Mouse (Mus musculus) forebrain, embryonic 11.5 days (tissue): ENCODE data around the gene Aif1. TPM values are rescaled to one million over a fixed set of nuclear protein-coding genes. Genes with fewer than 3 reads are reported as not detected.

Source experiments
- ATAC-seq: fragments of 200-750 bp; cut with Nextera tagmentation; replicated peaks from 2 replicates; pipeline ENCODE4 v1.8.0; 2017; ENCODE audit warnings: moderate TSS enrichment; ENCODE audit not compliant: low FRiP score
- DNase-seq: peaks from one replicate; pipeline ENCODE4 v3.0.0-alpha.2; 2017; ENCODE audit warnings: low spot score
- H3K27ac ChIP-seq: fragments of 300-500 bp; sonication (generic); 2 replicates; pipeline ENCODE4 v1.5.1; 2014; ENCODE audit warnings: low read depth, low read length
- H3K27me3 ChIP-seq: fragments of 300-500 bp; sonication (generic); 2 replicates; pipeline ENCODE4 v1.6.1; 2014; ENCODE audit warnings: mild to moderate bottlenecking, low read length, mixed read lengths; ENCODE audit not compliant: control insufficient read depth, insufficient read depth
- H3K36me3 ChIP-seq: fragments of 300-500 bp; sonication (generic); 2 replicates; pipeline ENCODE4 v1.6.1; 2014; ENCODE audit warnings: mild to moderate bottlenecking, low read length, moderate library complexity, mixed read lengths; ENCODE audit not compliant: control insufficient read depth, insufficient read depth
- H3K4me1 ChIP-seq: fragments of 300-500 bp; sonication (generic); replicated peaks from 2 replicates; pipeline ENCODE4 v1.6.1; 2014; ENCODE audit warnings: low read length, mixed read lengths; ENCODE audit not compliant: control insufficient read depth, insufficient read depth
- H3K4me2 ChIP-seq: fragments of 300-500 bp; sonication (generic); 2 replicates; pipeline ENCODE4 v1.6.1; 2014; ENCODE audit warnings: low read depth, mild to moderate bottlenecking, low read length, moderate library complexity, mixed read lengths; ENCODE audit not compliant: severe bottlenecking
- H3K4me3 ChIP-seq: fragments of 300-500 bp; sonication (generic); 2 replicates; pipeline ENCODE4 v1.5.1; 2014; ENCODE audit warnings: low read depth, low read length
- H3K9ac ChIP-seq: fragments of 300-500 bp; sonication (generic); 2 replicates; pipeline ENCODE4 v1.6.1; 2014; ENCODE audit warnings: low read length
- H3K9me3 ChIP-seq: fragments of 300-500 bp; sonication (generic); 2 replicates; pipeline ENCODE4 v1.6.1; 2016; ENCODE audit warnings: low read length, mixed read lengths; ENCODE audit not compliant: control insufficient read depth
- WGBS: fragments of 180-500 bp; shearing (Covaris S2); extraction: QIAGEN DNeasy Blood & Tissue Kit; methylation state at CpG from one replicate; pipeline ENCODE4 v1.1.7; 2014; 5-methylcytosine and 5-hydroxymethylcytosine counted together
- polyA plus RNA-seq: library from polyadenylated mRNA; unstranded; fragments of >200 nt; fragmentation: Nextera tagmentation; extraction: Ambion mirVana; gene quantifications from 2 replicates; pipeline ENCODE4 v1.2.1, GENCODE M21; 2014

Gene Aif1
- polyA plus RNA-seq, 1 experiment from 2014 or later = 3.5 TPM

DNA sequence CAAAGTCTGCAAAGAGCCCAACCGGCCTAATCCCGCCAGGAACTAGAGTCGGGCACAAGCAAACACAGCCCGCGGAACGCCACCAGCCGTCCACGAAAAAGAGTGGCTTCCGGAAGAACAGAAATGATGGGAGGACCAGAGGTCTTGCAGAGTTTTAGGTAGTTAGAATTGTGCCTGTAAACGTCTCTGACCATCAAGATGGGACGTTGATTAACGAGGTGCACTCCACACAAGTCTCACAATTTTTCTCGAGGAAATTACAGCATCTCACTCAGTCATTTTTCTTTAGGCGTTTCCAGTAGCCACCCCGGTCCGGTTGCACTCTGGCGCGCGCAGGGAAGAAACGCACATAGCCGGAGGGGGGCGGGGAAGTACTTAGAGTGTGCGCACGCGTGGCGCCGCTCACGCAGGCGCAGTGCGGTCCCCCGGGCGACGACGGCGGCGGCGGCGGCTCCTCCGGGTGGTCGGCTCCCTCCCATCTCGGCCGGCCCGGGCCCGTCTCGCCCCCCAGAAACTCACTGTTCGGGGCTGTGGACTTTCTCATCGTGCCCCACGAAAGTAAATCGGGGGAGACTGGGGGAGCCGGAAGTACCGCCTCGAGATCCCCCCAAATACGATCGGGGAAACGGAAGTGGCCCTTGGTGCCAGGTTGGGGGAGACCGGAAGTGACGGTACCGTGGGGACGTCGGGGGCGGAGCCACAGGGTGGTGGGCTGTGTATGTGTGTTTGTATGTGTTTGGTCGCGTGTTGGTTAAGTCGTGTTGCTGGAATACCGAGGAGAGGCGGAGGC, 40.9 kb downstream of the Aif1 start, which contains the start of gene Bag6:
Gene Bag6, plus strand, starts transcription at position 378 of the 790 bp plus-strand sequence.
- Histone ChIP-seq H3K9ac (peak within 1 kb of the TSS; percentile 77), H3K4me1 (peaks cover 3% of the 10 kb centered on the region), H3K27me3 (no peaks in the 10 kb centered on the region), H3K36me3 (peaks cover 11% of the 10 kb centered on the region; the same call in 1 of the 2 replicates), H3K4me2 (peak within 1 kb of the TSS; percentile 71), H3K27ac (peak within 1 kb of the TSS; percentile 92), H3K9me3 (no peaks in the 10 kb centered on the region), H3K4me3 (peak within 1 kb of the TSS; percentile 82)
- ATAC-seq = peak; percentile 93
- WGBS = under 1% methylated on average over 66 of the region's 66 CpGs
- DNase-seq = peak; percentile 97

DNA sequence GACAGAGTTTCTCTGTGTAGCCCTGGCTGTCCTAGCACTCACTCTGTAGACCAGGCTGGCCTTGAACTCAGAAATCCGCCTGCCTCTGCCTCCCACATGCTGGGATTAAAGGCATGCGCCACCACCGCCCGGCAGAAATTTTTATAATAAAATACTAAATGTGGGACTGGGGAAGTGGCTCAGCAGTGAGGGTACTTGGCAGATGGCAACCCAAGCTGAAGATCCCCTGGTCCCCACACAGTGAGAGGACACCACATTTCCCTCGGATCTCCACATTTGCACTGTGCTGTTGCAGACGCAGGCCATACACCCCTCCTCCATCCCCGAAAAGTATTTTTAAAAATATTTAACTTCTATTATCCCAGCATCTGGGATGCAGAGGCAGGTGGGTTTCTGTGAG, 42.4 kb downstream of the Aif1 start:
- no peaks in the 10 kb centered on the region for H3K9me3 ChIP-seq
- peaks cover 3% of the 10 kb centered on the region for H3K4me1 ChIP-seq
- WGBS = 96% methylated on average over 7 of the region's 7 CpGs
- DNase-seq (no peak), ATAC-seq (no peak)
- H3K4me3 ChIP-seq = no peak overlapping the region
- no peak overlapping the region for H3K27ac ChIP-seq
- no peak overlapping the region for H3K9ac ChIP-seq
- H3K4me2 ChIP-seq = no peak overlapping the region
- H3K27me3 ChIP-seq = no peaks in the 10 kb centered on the region
- 0 out of 2 replicates have a peak, but pooled peaks cover 1% of the 10 kb centered on the region for H3K36me3 ChIP-seq

DNA sequence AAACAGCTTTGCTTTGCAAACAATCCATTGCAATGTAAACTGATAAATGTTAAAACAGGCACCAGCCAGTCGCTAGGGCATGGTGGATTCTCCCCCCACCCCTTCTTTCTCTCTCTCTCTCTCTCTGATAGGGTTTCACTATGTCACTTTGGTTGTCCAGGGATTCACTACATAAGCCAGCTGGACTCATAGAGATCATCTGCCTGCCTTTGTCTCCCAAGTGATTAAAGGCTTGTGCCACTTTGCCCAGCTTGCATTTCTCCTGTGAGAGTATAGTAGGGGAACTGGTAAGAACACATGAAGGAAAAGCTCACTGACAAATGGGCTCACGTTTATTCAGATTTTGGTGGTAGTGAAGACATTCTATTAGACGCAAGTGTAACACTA, 43.7 kb downstream of the Aif1 start:
- Histone ChIP-seq H3K9ac (no peak overlapping the region), H3K4me2 (no peak overlapping the region), H3K27me3 (no peaks in the 10 kb centered on the region), H3K36me3 (no peaks in the 10 kb centered on the region), H3K4me3 (no peak overlapping the region), H3K9me3 (no peaks in the 10 kb centered on the region), H3K4me1 (peaks cover 3% of the 10 kb centered on the region), H3K27ac (no peak overlapping the region)
- ATAC-seq (no peak), DNase-seq (no peak)
- 79% methylated on average over 3 of the region's 3 CpGs for WGBS

DNA sequence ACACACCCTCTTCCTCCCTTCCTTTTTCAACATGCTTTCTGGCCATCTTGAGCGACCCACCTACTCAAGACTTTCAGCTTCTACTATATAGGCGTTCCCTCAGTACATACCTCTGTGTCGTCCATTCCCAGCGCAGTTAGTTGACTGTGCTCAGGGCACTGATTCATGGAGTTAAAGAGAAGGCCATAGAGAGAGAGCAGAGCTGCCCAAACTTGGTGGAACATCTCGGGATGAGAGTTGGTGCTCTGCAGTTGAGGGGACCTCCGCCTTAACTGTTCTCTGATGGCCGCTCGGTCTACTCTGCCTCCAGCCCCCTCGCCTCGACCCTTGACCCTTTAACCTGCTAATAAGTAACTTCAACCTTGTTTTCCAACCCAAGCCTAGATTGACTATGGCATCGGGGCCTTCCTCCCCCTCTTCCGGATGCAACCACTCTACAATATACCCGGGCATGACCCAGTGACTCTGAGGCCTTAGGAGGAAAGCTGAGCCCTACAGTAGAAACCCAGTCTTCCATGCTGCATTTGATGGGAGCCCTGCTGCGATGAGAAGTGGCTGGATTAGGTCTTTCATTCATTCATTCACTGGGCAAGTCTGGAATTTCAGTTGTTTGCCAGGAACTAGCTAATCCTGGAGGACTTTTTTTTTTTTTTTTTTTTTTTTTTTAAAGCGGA, 44.2 kb downstream of the Aif1 start, which contains the start of gene Apom:
Gene Apom, minus strand, starts transcription at position 551 of the 674 bp plus-strand sequence.
- no peak for ATAC-seq
- no peaks in the 10 kb centered on the region for H3K36me3 ChIP-seq
- no peak within 1 kb of the TSS for H3K4me2 ChIP-seq
- no peak within 1 kb of the TSS for H3K27ac ChIP-seq
- peaks cover 7% of the 10 kb centered on the region for H3K4me1 ChIP-seq
- WGBS = 83% methylated on average over 15 of the region's 15 CpGs
- no peak within 1 kb of the TSS for H3K9ac ChIP-seq
- no peak for DNase-seq
- H3K9me3 ChIP-seq = no peaks in the 10 kb centered on the region
- no peak within 1 kb of the TSS for H3K4me3 ChIP-seq
- no peaks in the 10 kb centered on the region for H3K27me3 ChIP-seq

DNA sequence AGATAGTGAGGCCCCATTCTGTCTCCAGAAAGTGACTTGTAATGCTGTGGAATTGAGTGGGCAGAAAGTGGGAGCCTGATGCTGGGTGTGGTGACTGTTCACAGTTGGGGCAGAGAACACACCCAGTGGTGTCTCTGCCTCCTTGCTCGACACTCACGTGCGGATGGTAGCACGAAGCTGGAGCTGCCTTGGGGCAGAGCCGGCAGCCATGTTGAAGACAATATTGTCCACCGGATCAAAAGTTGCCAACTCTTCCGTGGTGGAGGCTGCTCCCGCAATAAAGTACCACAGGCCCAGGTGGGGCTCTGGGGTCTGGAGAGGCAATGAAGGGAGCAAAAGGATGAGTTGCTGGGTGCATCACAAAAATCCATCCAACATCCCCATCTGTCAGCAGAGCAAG, 44.8 kb downstream of the Aif1 start:
- H3K27me3 ChIP-seq = no peaks in the 10 kb centered on the region
- no peak overlapping the region for H3K9ac ChIP-seq
- H3K36me3 ChIP-seq = no peaks in the 10 kb centered on the region
- DNase-seq (no peak), ATAC-seq (no peak)
- H3K4me2 ChIP-seq = no peak overlapping the region
- WGBS = 90% methylated on average over 8 of the region's 8 CpGs
- H3K4me3 ChIP-seq = no peak overlapping the region
- no peak overlapping the region for H3K27ac ChIP-seq
- H3K4me1 ChIP-seq = peaks cover 7% of the 10 kb centered on the region; the same call in 1 of the 2 replicates
- no peaks in the 10 kb centered on the region for H3K9me3 ChIP-seq

DNA sequence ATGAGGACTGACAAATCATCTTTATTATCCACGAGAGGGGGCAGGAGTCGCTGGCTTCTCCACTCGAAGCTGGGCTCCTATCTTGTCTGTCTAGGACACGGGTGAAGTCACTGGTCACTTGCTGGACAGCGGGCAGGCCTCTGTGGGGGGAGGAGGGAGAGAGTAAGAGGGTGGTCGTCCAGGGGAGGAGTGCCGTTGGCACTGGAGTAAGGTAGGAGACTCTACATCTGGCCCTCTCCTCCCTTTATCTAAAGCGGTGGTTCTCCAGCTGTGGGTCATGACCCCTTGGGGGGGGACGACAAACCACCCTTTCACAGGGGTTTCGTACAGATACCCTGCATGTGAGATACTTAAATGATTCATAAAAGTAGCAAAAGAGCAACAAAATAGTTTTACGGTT, 46.9 kb downstream of the Aif1 start:
- no peak overlapping the region for H3K4me2 ChIP-seq
- WGBS = 74% methylated on average over 11 of the region's 11 CpGs
- DNase-seq (no peak), ATAC-seq (no peak)
- H3K27me3 ChIP-seq = no peaks in the 10 kb centered on the region
- H3K4me1 ChIP-seq = peaks cover 7% of the 10 kb centered on the region; the same call in 1 of the 2 replicates
- H3K9ac ChIP-seq = no peak overlapping the region
- H3K36me3 ChIP-seq = no peaks in the 10 kb centered on the region
- no peaks in the 10 kb centered on the region for H3K9me3 ChIP-seq
- no peak overlapping the region for H3K4me3 ChIP-seq
- no peak overlapping the region for H3K27ac ChIP-seq

DNA sequence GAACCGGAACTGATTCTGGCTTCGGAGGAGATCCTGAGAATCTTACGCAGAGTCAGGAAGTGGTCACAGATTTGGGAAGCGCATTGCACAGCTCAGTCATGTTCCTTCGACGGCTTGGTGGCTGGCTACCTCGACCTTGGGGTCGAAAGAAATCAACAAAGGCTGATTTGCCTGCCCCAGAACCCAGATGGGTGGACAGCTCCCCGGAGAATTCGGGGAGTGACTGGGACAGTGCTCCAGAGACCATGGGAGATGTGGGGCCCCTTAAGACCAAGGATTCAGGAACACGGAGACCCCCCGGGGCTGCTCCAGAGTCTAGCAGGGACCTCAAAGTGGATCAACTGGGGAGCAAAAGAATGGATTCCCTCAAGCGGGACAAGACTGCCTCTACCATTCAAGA, 48.9 kb downstream of the Aif1 start:
- Histone ChIP-seq H3K4me2 (peak overlapping the region; percentile 83), H3K9ac (peak overlapping the region; percentile 84), H3K4me1 (peaks cover 10% of the 10 kb centered on the region; the same call in 1 of the 2 replicates), H3K4me3 (peak overlapping the region; percentile 65), H3K27me3 (no peaks in the 10 kb centered on the region), H3K27ac (no peak overlapping the region), H3K9me3 (no peaks in the 10 kb centered on the region), H3K36me3 (no peaks in the 10 kb centered on the region)
- ATAC-seq (no peak), DNase-seq (no peak)
- WGBS = 73% methylated on average over 13 of the region's 13 CpGs

DNA sequence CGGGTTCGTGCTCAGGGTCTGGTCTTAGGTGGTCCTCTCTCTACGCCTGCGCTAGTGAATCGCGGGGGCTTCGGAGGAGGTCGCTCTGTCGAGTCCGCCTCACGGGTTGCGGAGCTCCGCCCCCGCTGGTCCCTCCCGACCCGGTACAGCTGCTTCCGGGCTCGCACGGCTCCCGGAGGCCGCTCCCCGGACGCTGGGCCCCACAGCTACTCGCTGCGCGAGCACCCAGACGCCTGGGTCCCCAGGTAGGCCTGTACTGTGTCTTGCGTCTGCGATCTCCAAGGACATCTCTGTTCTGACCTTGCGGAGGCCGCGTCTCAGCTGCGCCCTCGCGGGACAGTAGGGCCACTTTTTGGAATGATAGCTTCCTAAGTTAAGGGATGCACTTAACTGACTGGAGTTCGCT, 49.7 kb downstream of the Aif1 start, which contains the start of gene D17H6S53E:
Gene D17H6S53E, plus strand, starts transcription at position 168 of the 406 bp plus-strand sequence.
- peak; percentile 83 for DNase-seq
- H3K4me1 ChIP-seq = peaks cover 11% of the 10 kb centered on the region; the same call in 1 of the 2 replicates
- no peaks in the 10 kb centered on the region for H3K36me3 ChIP-seq
- under 1% methylated on average over 36 of the region's 36 CpGs for WGBS
- H3K9ac ChIP-seq = peak within 1 kb of the TSS; percentile 84
- peak within 1 kb of the TSS; percentile 65 for H3K4me3 ChIP-seq
- H3K4me2 ChIP-seq = peak within 1 kb of the TSS; percentile 83
- no peaks in the 10 kb centered on the region for H3K27me3 ChIP-seq
- no peaks in the 10 kb centered on the region for H3K9me3 ChIP-seq
- peak; percentile 25; the same call in 1 of the 2 replicates for ATAC-seq
- 0 out of 2 replicates have a peak within 1 kb of the TSS, but pooled peaks have one; percentile 37 for H3K27ac ChIP-seq
